Mouse (Mus musculus) CH12.LX (cell line): ENCODE results near the gene Abca4. TPM values are rescaled to one million over a fixed set of nuclear protein-coding genes. Genes with fewer than 3 reads are reported as not detected.

Source experiments
- DNase-seq: peaks from one replicate; pipeline ENCODE4 v3.0.0-alpha.2; 2013; ENCODE audit errors: extremely low read depth
- H3K27ac ChIP-seq: 2 replicates; pipeline ENCODE4 v1.5.1; 2012; ENCODE audit warnings: low read depth, mild to moderate bottlenecking, control low read depth, moderate library complexity; ENCODE audit not compliant: insufficient read depth
- H3K27me3 ChIP-seq: replicated peaks from 2 replicates; pipeline ENCODE3; 2012; ENCODE audit warnings: inconsistent platforms
- H3K36me3 ChIP-seq, 2 experiments: replicated peaks in 1 of 2; 2 replicates each; pipeline versions ENCODE3 to v1.6.1; 2012; ENCODE audit warnings: inconsistent platforms in 1 of 2, low read length in 1 of 2, mild to moderate bottlenecking in 1 of 2, mixed read lengths in 1 of 2, moderate library complexity in 1 of 2; ENCODE audit not compliant: control insufficient read depth in 1 of 2, insufficient read depth in 1 of 2
- H3K4me1 ChIP-seq, 2 experiments: 2 replicates each; pipeline ENCODE4 v1.6.1; 2012; ENCODE audit warnings: inconsistent platforms in 1 of 2, moderate library complexity in 1 of 2; ENCODE audit not compliant: insufficient read depth in 2 of 2, control insufficient read depth in 1 of 2
- H3K4me2 ChIP-seq: 2 replicates; pipeline ENCODE4 v1.6.1; 2012; ENCODE audit warnings: low read depth, mild to moderate bottlenecking, control low read depth; ENCODE audit not compliant: poor library complexity, insufficient read depth, severe bottlenecking
- H3K4me3 ChIP-seq, 3 experiments: fragments of 150-350 bp in 1 of 3; sonication (generic) in 1 of 3; replicated peaks in 1 of 3; 2 replicates each; pipeline versions ENCODE3 to v1.5.1; 2011 to 2012; ENCODE audit warnings: low read depth in 2 of 3, low read length in 2 of 3, mild to moderate bottlenecking in 2 of 3, moderate library complexity in 2 of 3, control low read depth in 1 of 3, improper control_type of control experiment in 1 of 3, inconsistent platforms in 1 of 3, mixed read lengths in 1 of 3; ENCODE audit not compliant: poor library complexity in 1 of 3
- H3K79me2 ChIP-seq: replicated peaks from 2 replicates; pipeline ENCODE4 v1.6.1; 2012; ENCODE audit warnings: mild to moderate bottlenecking, moderate library complexity; ENCODE audit not compliant: control insufficient read depth, poor library complexity, insufficient read depth, severe bottlenecking; ENCODE audit errors: extremely low read depth
- H3K9ac ChIP-seq: 2 replicates; pipeline ENCODE4 v1.6.1; 2012; ENCODE audit warnings: low read depth, mild to moderate bottlenecking, control low read depth, moderate library complexity; ENCODE audit not compliant: insufficient read depth
- H3K9me3 ChIP-seq: replicated peaks from 2 replicates; pipeline ENCODE3; 2012; ENCODE audit warnings: low read length, inconsistent platforms, mixed read lengths
- BHLHE40 ChIP-seq: IDR thresholded peaks from 2 replicates; pipeline ENCODE4 v1.6.1; 2011; ENCODE audit warnings: mild to moderate bottlenecking, low read depth, low read length, improper control_type of control experiment
- CHD1 ChIP-seq: IDR thresholded peaks from 2 replicates; pipeline ENCODE4 v1.6.1; 2012; ENCODE audit warnings: low read depth, low read length, improper control_type of control experiment, inconsistent platforms
- CHD2 ChIP-seq: IDR thresholded peaks from 2 replicates; pipeline ENCODE4 v1.6.1; 2011; ENCODE audit warnings: low read length, improper control_type of control experiment
- E2F4 ChIP-seq: IDR thresholded peaks from 2 replicates; pipeline ENCODE4 v1.6.1; 2011; ENCODE audit warnings: low read depth, low read length, improper control_type of control experiment; ENCODE audit not compliant: insufficient replicate concordance
- ELF1 ChIP-seq: IDR thresholded peaks from 2 replicates; pipeline ENCODE4 v1.6.1; 2014; ENCODE audit warnings: low read depth, mild to moderate bottlenecking, inconsistent platforms, low read length, improper control_type of control experiment
- ETS1 ChIP-seq: conservative IDR thresholded peaks from 2 replicates; pipeline ENCODE4 v1.6.1; 2012; ENCODE audit warnings: low read depth, mild to moderate bottlenecking, inconsistent platforms, low read length, improper control_type of control experiment, moderate library complexity
- JUN ChIP-seq: IDR thresholded peaks from 2 replicates; pipeline ENCODE4 v1.6.1; 2011; ENCODE audit warnings: low read depth, mild to moderate bottlenecking, low read length, improper control_type of control experiment, moderate library complexity; ENCODE audit not compliant: insufficient read depth
- KAT2A ChIP-seq: IDR thresholded peaks from 2 replicates; pipeline ENCODE4 v1.6.1; 2012; ENCODE audit warnings: low read length, improper control_type of control experiment, inconsistent platforms; ENCODE audit not compliant: insufficient replicate concordance
- MAZ ChIP-seq: IDR thresholded peaks from 2 replicates; pipeline ENCODE4 v1.6.1; 2012; ENCODE audit warnings: low read depth, mild to moderate bottlenecking, inconsistent platforms, low read length, improper control_type of control experiment, moderate library complexity
- MEF2A ChIP-seq: IDR thresholded peaks from 2 replicates; pipeline ENCODE4 v1.6.1; 2014; ENCODE audit warnings: low read depth, mild to moderate bottlenecking, inconsistent platforms, low read length, improper control_type of control experiment, borderline replicate concordance
- NELFE ChIP-seq: IDR thresholded peaks from 2 replicates; pipeline ENCODE4 v1.6.1; 2011; ENCODE audit warnings: low read depth, low read length, improper control_type of control experiment
- PAX5 ChIP-seq: IDR thresholded peaks from 2 replicates; pipeline ENCODE4 v1.6.1; 2012; ENCODE audit warnings: low read length, inconsistent platforms, mixed read lengths
- POLR2A ChIP-seq: IDR thresholded peaks from 2 replicates; pipeline ENCODE4 v1.6.1; 2011; ENCODE audit warnings: low read depth, mild to moderate bottlenecking, improper control_type of control experiment, low read length
- POLR2AphosphoS2 ChIP-seq: IDR thresholded peaks from 2 replicates; pipeline ENCODE4 v1.6.1; 2011; ENCODE audit warnings: low read depth, low read length, improper control_type of control experiment
- RCOR1 ChIP-seq: conservative IDR thresholded peaks from 2 replicates; pipeline ENCODE4 v1.6.1; 2012; ENCODE audit warnings: low read depth, mild to moderate bottlenecking, inconsistent platforms, low read length, improper control_type of control experiment
- SIN3A ChIP-seq: IDR thresholded peaks from 2 replicates; pipeline ENCODE4 v1.6.1; 2012; ENCODE audit warnings: low read length, improper control_type of control experiment, inconsistent platforms
- SMC3 ChIP-seq: IDR thresholded peaks from 2 replicates; pipeline ENCODE4 v1.6.1; 2011; ENCODE audit warnings: low read depth, low read length, improper control_type of control experiment
- TCF12 ChIP-seq: IDR thresholded peaks from 2 replicates; pipeline ENCODE4 v1.6.1; 2014; ENCODE audit warnings: low read depth, mild to moderate bottlenecking, inconsistent platforms, low read length, improper control_type of control experiment
- USF2 ChIP-seq: conservative IDR thresholded peaks from 2 replicates; pipeline ENCODE4 v1.6.1; 2011; ENCODE audit warnings: low read depth, low read length, improper control_type of control experiment
- ZC3H11A ChIP-seq: IDR thresholded peaks from 2 replicates; pipeline ENCODE4 v1.6.1; 2012; ENCODE audit warnings: low read depth, mild to moderate bottlenecking, inconsistent platforms, low read length, improper control_type of control experiment
- ZMIZ1 ChIP-seq: IDR thresholded peaks from 2 replicates; pipeline ENCODE4 v1.6.1; 2012; ENCODE audit warnings: low read depth, mild to moderate bottlenecking, inconsistent platforms, low read length, improper control_type of control experiment
- ZNF384 ChIP-seq: IDR thresholded peaks from 2 replicates; pipeline ENCODE4 v1.6.1; 2012; ENCODE audit warnings: low read depth, low read length, improper control_type of control experiment, inconsistent platforms
- dilution Hi-C: fragments of 300-500 bp; cut with MboI; formaldehyde crosslinking; loops from 2 replicates; pipeline ENCODE4 v1.14.3; 2020; ENCODE audit warnings: low sequenced_read_pairs; ENCODE audit not compliant: extremely low pct_unique_long_range_greater_than_20kb, extremely low pct_ligation_motif_present
- in situ Hi-C: fragments of 300-500 bp; cut with MboI; formaldehyde crosslinking; loops from 3 replicates; pipeline ENCODE4 v1.14.3; 2019; ENCODE audit warnings: low sequenced_read_pairs, low pct_ligation_motif_present, low pct_unique_long_range_greater_than_20kb, mixed read lengths
- polyA plus RNA-seq: library from polyadenylated mRNA; unstranded; fragments of >175 nt; gene quantifications from 2 replicates; pipeline ENCODE4 v1.2.1, GENCODE M21; 2012; ENCODE audit warnings: low read depth; ENCODE audit not compliant: insufficient read length
- total RNA-seq, 2 experiments: library from RNA; depleted of rRNA; stranded (reverse); fragments of 300-350 nt in 1 of 2; fragments of >200 nt in 1 of 2; gene quantifications; 2 replicates each; pipeline ENCODE4 v1.2.3; 2012 to 2014

Gene Abca4
- total and polyA plus RNA-seq, 3 experiments = 0.34 to 0.57 (median 0.46) TPM

DNA sequence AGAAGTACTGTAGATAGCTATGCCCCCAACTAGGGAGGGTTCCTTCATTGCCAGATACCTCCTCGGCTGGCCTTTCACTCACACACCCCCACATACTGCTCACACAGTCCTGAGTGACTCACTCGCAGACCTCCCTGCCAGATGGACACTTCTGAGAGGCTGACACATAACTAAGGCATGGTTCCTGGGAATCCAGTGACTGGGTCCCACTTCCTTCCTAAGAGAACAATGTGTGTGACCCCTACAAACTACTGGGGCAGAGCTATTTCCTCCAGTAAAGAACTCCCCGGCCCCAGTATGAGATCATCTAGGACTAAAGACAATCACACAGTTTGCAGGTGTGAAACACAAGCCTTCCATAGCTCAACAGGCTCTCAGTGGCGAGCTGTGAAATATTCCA, 86.5 kb downstream of the Abca4 start:
- Histone ChIP-seq H3K79me2 (no peaks in the 10 kb centered on the region), H3K36me3 (no peaks in the 10 kb centered on the region), H3K4me3 (no peak overlapping the region), H3K9ac (no peak overlapping the region), H3K9me3 (no peaks in the 10 kb centered on the region), H3K27me3 (no peaks in the 10 kb centered on the region), H3K4me1 (peaks cover 3 to 8% of the 10 kb centered on the region in 2 experiments; a peak in 1 of 4 replicates), H3K27ac (no peak overlapping the region), H3K4me2 (no peak overlapping the region)
- DNase-seq = no peak
- in situ Hi-C loops (loop anchor here (25.0 kb wide), 1 partner anchor 593 kb away; the partner anchor contains the start of gene Slc44a3), dilution Hi-C loops (no loop called here)
- TF ChIP-seq NELFE (no peak), KAT2A (no peak), ZNF384 (no peak), TCF12 (no peak), ELF1 (no peak), POLR2A (no peak), CHD1 (no peak), BHLHE40 (no peak), SMC3 (no peak)

DNA sequence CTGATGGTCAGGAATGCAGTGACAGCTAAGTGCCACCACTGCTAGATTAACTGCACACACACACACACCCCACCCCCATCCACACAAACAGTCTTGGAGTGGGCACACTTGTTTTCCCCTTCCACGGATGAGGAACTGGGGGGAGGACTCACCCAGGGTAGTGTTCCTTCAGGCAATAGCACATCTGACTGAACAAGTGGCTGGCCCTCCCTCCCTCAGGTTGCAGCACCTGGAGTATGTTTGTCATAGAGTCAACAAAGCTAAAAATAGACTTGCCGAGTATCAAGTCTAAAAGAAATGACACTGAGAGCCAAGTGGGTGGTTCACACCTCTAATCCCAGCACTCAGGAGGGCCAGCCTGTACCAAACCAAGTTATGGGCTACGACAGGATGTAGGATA, 87.4 kb downstream of the Abca4 start:
- in situ Hi-C loops = loop anchor here (25.0 kb wide), 1 partner anchor 594 kb away; the partner anchor contains the start of gene Slc44a3
- no peak overlapping the region for H3K4me3 ChIP-seq
- H3K36me3 ChIP-seq = no peaks in the 10 kb centered on the region
- dilution Hi-C loops = no loop called here
- H3K9ac ChIP-seq = no peak overlapping the region
- no peak overlapping the region for H3K4me2 ChIP-seq
- no peak for TF ChIP-seq E2F4
- TF ChIP-seq ETS1 = no peak
- no peak for TF ChIP-seq USF2
- no peak for TF ChIP-seq ZC3H11A
- no peak for TF ChIP-seq MEF2A
- TF ChIP-seq ZMIZ1 = no peak
- no peak for TF ChIP-seq JUN
- no peak for TF ChIP-seq PAX5
- no peak for TF ChIP-seq POLR2AphosphoS2
- TF ChIP-seq SMC3 = no peak
- no peak for TF ChIP-seq CHD2
- no peak for TF ChIP-seq RCOR1
- no peak for TF ChIP-seq MAZ
- TF ChIP-seq SIN3A = no peak
- no peak for TF ChIP-seq BHLHE40
- H3K27ac ChIP-seq = no peak overlapping the region
- DNase-seq = no peak
- no peaks in the 10 kb centered on the region for H3K9me3 ChIP-seq
- no peaks in the 10 kb centered on the region for H3K27me3 ChIP-seq
- H3K79me2 ChIP-seq = no peaks in the 10 kb centered on the region
- peaks cover 1 to 8% of the 10 kb centered on the region in 2 experiments; a peak in 1 of 4 replicates for H3K4me1 ChIP-seq
